Mouse (Mus musculus) liver, embryonic 14.5 days (tissue): ENCODE results near the gene Src.

Experiments
- CTCF ChIP-seq: IDR thresholded peaks from 2 replicates; pipeline ENCODE4 v1.5.1; 2016; ENCODE audit warnings: antibody characterized with exemption, low read depth, control low read depth
- EP300 ChIP-seq: IDR thresholded peaks from 2 replicates; pipeline ENCODE4 v1.6.1; 2016; ENCODE audit warnings: antibody characterized with exemption, low read depth

DNA sequence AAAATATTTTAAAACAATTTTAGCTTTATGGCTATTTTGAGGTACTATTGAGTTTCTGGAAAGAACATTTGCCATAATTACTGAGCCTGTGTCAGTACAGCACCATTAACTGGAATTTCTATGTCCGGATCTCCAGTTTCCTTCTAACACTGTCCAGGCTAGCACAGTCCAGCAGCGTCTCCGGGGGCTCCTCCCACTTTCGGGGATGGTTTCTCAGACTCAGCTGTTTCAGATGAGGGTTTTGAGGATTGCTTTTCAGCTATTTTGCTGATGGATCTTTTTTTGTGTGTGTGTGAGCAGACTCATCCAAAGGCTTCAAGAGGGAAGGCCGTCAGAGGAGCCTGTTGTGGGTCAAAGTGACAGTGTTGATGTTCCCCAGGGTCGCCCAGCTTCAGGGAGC, 46.5 kb upstream of the Src start:
- TF ChIP-seq CTCF (no peak), EP300 (no peak)
